Mouse (Mus musculus) spleen, adult 2 months (tissue): ENCODE results near the gene Gpr39.

Experiments
- CTCF ChIP-seq: fragments of 200-500 bp; IDR thresholded peaks from 2 replicates; pipeline ENCODE4 v1.5.1; 2011; ENCODE audit warnings: mild to moderate bottlenecking, inconsistent platforms; ENCODE audit not compliant: insufficient read depth, insufficient read length, insufficient replicate concordance; ENCODE audit errors: extremely low read depth
- POLR2A ChIP-seq: fragments of 200-500 bp; IDR thresholded peaks from 2 replicates; pipeline ENCODE4 v1.6.1; 2011; ENCODE audit warnings: low read depth, low read length, inconsistent platforms

DNA sequence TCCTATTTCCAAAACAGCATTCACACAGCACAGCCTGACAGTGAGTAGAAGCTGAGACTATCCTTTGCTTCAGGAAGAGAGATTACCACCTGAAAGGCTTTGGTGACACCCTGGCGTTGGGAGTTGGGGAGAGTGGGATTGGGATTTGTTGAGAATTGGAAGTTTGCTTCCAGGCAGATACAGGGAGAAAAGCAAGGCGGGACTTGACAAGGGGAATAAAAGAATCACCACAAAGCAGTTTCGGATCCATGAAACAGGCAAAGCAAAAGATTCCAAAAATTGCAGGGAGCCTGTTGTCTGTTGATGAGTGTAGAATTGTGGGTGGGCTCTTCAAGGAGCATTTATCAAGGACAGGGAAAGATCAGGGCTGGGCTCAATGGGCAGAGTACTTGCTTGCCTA lies 38.5 kb downstream of the Gpr39 start:
- no peak for TF ChIP-seq POLR2A
- TF ChIP-seq CTCF: no peak
